Mouse (Mus musculus) ES-Bruce4 (cell line): ENCODE data around the gene Rcsd1.

Experiments
- CTCF ChIP-seq: IDR thresholded peaks from one replicate; pipeline ENCODE4 v1.8.1; 2011; ENCODE audit warnings: low read depth, low read length
- EP300 ChIP-seq: IDR thresholded peaks from 2 replicates; pipeline ENCODE4 v1.6.1; 2011; ENCODE audit warnings: low read depth, low read length; ENCODE audit not compliant: insufficient read depth
- POLR2A ChIP-seq: IDR thresholded peaks from one replicate; pipeline ENCODE4 v1.8.1; 2011; ENCODE audit warnings: low read length; ENCODE audit not compliant: insufficient read depth

- TF ChIP-seq CTCF (no peak), POLR2A (no peak), EP300 (no peak)
Observed at GRCm38 (mm10) chr1:165614793-165615192, 94.8 kb downstream of the Rcsd1 start.
